Mouse (Mus musculus) heart, adult 9 months (tissue): ENCODE data around the gene Cdkl4.

Source experiments
- DNase-seq, 2 experiments: peaks; one replicate each; pipeline ENCODE4 v3.0.0; 2022; ENCODE audit warnings: low spot score in 2 of 2

Cdkl4 gene

DNA sequence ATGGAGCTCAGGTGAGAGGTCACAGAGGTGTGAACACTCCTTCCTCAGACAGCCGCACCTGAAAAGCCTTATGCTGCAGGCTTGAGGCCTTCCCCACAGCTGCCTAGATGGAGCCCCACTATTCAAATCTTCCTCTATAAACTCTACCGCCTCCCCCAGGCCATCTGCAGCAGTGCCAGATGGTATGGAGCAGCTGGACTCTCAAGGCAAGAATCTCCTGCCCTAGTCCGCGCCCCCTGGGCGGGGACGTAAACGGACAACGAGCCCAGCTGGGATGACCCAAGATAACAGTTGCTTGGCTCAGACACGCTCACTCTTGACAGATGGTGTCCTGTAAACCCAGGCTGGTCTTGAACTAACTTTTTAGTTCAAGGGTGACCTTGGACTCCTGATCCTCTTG lies 60.4 kb downstream of the Cdkl4 start:
- no peak for DNase-seq

DNA sequence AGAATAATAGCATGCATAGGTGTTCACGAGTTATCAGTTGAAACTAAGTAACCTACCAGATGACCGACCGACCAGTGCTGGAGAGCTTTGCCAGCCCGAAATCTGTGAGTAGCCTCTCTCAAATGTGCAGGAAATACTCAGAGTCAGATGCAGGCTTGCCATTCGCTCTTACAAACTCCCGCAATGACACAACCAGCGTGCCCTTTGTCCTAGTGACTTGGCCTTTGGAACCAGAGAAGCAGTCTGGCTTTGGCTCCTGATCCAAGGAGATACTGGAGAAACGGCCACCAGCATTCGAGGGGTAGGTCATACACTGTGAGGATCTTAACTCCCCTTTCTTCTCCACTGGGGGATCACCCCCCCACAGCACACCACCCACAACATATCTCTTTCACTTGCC lies 61.7 kb downstream of the Cdkl4 start:
- DNase-seq: no peak

DNA sequence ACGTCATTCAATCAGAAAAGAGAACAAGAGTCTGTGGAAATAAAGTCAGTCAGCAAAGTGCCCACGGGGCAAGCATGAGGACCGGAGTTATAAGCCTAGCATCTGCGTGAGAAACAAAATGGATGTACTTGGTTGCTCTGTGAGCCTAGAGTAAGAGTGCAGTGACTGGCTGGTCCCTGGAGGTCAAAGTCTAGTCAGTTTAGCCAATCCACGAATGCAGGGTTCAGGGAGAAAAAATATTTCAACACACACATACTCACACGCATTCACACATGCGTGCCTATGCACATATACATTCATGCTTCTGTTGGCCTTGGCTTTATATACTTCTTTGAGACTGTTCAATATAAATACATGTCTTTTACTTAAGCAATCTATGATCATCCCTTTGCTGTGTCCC lies 62.1 kb downstream of the Cdkl4 start:
- no peak for DNase-seq

DNA sequence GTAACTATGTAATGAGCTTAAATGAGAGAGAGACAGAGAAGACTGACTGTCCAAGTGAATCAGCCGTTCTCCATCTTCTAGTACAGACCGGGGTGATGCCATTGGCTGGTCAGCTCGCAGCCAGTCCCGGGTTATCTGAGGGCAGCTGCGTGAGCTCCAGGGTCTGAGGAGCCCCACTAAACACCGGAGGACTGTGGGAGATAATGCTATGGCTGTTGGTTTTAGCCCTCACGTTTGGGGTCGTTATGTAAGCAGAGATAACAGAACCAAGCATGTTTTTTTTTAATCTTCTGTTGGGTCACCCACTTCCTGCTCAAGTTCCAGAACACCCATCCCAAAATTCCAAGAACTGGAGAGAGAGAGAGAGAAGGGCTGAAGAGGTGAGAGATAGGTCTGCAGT lies 63.8 kb downstream of the Cdkl4 start:
- DNase-seq: no peak

DNA sequence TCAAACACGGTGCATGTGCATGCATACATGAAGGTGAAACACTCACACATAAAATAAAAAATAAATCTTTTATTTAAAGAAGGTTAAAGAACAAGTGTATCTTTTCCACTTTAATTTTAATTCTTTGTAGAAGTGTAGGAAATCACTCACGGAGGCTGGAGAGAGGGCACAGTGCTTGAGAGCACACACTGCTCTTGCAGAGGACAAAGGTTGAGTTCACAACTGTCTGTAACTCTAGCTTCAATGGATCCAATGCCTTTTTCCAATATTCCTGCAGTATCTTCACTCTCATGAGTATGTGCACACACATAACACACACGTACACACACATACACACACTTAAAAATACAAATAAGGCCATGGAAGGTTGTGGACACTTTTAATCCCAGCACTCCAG lies 67.2 kb downstream of the Cdkl4 start:
- DNase-seq: no peak

DNA sequence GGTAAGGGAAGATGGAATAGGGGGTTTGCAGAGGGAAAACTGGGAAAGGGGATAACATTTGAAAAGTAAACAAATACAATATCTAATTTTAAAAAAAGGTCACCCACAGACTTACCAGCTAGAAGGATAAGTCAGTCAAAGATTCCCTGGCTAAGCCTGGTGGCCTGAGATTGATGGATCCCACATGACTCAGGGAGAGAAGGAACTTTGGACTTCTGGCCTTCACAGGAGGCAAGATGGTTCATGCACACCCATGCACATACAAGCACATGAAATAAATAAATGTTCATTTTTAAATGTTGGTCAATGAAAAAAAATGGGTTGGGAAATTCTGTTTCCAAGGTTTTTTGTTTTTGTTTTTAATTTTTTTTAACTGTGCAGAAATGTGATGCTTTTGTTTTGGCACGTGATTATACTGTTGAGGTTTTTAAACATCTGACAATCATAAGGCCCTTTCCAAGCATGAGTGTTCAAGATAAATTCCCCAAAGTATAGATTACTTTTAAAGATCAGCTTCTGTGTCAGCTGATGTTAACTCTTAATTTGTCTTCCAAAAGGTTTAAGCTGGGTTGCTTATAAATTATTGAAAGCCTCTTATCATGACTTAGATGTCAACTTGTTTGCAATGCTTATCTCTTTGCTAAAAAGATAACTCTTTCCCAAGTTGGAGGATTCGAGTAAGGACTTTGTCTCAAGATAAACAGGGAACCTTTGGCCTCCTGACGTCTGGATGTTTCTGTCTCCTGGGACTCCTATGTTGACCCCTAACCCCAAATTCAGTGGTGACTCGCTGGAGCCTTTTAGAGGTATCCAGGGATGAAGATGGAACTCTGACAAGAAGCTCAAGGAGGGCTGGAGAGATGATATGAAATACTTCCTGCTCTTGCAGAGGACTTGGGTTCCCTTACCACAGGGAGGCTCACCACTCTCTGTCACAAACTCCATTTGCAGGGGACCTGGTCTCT lies 67.8 kb downstream of the Cdkl4 start:
- no peak for DNase-seq

DNA sequence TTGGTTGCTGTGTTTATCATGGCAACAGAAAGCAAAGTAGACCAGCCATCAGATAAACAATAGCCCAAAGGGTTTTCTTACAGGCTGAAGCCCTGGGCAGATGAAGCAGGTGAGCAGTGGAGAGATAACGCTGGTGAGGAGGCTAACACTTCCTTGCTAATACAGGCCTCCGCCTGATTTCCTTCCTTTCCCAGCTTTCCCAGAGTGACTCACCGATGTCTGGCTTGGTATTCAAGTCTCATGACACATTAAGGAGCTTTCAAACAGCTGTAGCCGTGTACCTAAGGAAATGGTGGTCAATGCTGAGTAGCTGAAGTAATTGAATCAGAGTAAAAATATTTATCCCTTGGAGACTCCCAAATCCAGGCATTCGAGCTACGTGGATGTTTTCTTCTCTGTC lies 71.8 kb downstream of the Cdkl4 start:
- no peak for DNase-seq

DNA sequence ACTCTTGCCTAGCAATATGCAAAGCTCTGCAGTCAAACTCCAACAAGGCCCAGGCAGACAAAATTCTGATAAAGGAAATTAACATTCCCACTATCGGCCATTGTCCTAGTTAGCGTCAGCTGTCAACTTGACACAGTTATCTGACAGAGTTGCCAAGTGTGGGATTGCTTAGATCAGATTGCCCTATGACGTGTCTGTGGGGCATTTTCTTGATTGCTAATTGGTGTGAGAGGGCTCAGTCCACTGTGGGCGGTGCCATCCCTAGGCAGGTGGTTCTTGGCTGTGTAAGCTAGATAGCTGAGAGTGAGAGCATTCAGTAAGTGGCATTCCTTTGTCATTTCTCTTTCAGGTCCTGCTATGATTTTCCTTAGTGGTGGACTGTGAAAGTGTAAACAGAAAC lies 72.3 kb downstream of the Cdkl4 start:
- DNase-seq: no peak

DNA sequence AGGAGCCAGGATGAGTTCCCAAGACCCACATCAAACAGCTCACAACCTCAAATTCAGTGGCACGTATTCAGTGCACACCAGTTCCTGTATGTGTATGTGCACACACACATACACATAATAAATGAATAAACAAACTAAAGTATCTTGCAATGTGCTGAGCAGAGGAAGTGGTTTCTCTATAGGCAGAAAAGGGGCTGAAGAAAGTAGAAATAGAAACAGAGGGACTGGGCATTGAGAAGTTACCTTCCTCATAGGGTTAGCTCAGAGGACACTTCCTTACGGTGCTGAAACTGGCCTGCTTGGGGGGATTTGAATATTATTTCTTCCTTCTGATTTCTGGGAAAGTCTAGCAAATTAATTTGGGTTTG lies 75.8 kb downstream of the Cdkl4 start:
- DNase-seq: no peak

DNA sequence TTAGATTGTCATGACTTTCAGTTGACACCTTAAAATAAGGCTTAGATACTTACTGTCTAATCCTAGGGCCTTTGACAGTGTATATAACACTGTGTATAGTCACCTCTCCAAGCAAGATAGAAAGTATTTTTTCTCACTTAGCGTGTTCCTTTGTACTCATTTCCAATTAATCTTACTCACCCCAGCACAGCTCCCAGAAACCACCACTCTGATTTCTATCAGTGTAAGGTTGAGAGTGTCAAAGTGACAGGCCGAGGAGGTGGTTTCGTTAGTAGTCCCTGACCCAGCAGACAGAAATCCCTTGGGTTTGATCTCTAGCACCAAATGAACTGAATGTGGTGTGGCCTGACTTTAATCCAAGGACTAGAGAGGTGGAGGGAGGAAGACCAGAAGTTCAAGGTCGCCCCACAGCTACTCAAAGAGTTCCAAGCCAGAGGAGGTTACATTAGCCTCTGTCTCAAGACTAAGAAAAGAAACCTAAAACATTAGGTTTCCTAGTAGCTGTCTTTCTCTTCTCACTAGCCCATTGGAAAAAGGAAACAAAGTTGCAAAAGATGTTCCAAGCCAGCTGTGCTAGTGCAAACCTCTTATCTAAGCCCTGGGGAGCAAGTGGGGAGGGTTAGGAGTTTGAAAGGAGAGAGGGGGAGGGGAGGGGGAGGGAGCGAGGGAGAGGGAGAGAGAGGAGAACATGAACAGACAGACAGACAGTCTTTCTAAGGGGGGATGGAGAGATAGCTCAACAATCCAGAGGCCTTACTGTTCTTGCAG lies 76.4 kb downstream of the Cdkl4 start:
- no peak for DNase-seq

DNA sequence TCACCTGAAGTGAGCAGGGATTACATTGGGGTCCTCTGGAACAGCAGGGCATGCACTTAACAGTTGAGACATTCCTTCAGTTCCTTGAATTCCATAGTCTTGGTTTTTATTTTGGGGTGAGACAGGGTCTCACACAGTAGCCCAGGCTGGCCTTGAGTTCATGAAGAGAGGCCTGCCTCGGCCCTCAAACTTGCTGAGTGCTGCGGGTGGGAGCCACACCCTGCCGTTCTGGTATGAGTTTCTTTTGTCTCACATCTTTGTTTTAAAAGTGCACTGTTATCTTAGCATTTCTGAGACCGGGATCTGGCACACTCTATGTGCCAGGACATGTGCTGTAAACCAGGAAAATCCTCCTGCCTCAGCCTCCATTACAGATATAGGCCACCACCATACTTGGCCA lies 77.6 kb downstream of the Cdkl4 start:
- no peak for DNase-seq

DNA sequence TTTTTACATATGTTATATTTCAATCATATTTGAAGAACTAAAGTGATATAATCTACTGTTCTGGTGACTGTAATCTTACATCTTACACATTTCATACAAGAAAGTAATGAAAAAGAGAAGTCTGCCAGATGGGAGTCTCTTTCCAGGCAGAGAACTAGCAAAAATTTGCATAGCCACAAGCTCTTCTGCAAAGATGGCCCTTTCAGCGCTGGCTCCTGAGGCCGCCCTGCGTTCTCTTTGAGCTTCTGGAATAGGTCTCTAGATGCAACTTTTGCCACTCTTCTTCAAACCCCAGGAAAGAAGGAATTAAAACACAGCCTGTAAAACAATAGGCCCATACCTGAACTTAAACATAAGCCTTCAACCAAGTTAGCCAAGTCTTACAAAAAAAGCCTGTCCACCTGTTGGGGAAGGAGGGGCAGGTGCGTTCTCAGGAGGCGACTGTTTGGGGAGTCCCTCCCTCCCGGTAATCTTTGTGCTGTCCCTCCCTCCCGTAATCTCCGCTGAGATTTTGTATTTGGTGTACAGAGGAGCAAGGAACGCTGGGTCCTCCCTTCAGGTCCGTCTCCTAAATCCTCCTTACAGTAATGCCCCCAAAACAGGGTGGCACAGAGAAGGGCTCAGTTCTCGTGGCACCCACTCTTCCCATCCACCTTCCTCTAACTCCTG lies 78.9 kb downstream of the Cdkl4 start:
- DNase-seq: no peak

DNA sequence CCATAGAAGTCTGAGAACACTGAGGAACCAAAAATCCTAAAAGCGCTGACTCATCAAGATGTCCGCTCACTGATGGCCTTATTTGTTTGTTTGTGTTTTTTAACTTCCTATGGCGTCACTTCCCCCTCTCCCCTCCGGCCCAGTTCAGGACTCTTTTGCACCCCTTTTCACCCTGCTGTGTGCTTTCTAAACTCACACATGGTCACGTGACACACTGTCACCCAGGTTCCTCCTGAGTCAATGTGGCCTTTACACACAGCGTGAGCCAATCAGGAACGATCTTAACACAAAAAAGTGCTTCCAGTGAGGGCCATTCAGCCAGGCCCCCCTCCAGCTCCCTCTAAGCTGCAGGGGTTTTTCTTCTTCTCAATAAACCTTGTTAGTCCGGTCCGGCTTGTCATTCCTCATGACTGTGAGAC lies 80.4 kb downstream of the Cdkl4 start:
- DNase-seq: no peak

DNA sequence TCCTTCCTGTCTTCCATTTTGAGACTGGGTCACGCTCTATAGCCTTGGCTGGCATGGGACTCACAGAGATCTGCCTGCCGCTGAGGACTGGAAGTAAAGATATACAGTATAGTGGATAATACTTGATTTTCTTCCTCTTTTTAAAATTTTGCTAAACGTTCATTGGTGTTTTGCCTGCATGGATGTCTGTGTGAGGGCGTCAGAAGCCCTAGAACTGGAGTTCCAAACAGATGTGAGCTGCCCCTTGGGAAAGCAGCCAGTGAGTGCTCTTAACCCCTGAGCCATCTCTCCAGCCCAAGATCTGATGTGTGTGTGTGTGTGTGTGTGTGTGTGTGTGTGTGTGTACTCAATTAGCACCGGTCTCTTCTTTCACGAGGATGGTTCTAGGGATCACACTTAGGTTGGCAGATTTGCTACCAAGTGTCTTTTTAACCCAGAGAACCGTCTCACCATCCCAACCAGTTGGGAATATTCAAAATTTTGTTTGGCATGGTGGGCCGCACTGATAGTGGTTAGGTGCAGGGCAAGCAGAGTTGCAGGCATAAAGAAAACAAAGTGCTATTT lies 80.9 kb downstream of the Cdkl4 start:
- DNase-seq: no peak

DNA sequence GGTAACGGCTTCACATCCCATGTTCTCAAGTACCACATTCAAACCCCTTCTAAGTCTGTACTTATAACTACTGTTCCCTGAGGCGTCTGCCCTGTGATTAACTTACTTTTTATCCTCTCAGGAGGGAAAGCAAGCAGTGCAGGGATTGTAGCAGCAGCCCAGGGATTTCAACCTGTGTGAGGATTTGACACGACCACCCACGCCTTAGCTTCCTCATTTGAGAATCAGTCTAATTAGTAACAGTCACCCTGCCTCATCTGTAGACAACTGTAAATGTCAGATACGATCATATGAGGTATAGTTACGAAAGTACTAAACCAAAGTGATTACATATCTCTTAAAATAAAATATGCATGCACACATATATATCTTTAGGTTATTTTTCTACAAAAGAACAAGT lies 81.4 kb downstream of the Cdkl4 start:
- no peak for DNase-seq

DNA sequence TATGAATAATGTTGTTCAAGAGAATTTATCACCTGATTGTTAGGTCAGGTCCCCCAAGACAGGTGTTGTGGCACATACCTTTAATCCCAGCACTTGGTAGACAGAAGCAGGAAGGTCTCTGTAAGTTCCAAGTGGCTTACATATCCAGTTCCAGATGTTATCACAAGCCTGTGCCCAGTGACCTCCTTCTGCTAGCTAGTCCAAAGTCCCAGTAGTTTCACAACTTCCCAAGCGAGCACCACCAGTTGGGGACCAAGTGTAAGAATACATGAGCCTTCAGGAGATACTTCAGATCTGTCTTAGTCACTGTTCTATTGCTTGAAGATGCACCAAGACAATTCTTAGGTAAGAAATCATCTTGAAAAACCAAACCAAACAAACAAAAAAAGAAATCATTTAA lies 83.7 kb downstream of the Cdkl4 start:
- DNase-seq: no peak

DNA sequence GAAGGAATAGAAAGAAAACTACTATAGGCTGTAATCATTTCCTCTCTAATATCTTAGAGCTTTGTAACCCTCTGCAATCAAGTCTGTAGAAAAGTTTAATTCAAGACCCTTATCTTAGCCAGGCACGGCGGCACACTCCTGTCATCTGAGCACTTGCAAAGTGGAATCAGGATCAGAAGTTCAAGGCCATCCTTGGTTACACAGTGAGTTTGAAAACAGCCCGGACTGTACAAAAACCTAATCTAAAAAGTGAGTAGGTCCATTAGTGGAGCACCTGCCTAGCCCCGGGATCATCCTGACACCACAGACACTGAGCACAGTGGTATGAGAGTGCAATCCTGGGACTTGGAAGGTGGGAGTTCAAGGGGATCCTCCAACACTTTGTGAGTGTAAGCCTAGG lies 84.8 kb downstream of the Cdkl4 start:
- no peak for DNase-seq

DNA sequence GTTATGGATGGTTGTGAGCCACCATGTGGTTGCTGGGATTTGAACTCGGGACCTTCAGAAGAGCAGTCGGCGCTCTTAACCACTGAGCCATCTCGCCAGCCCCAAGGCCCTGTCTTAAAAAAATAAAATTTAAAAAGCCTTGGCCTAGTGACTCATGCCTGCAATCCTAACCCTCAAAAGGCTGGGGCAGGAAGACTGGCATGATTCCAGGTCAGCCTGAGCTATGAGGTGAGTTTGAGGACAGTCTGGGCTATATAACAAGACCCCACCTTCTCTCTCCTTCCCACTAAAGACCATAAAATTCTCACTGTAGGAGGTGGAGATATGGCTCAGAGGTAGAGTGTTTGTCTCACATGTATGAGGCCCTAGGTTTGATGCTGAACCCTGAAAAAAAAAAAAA lies 85.3 kb downstream of the Cdkl4 start:
- no peak for DNase-seq

DNA sequence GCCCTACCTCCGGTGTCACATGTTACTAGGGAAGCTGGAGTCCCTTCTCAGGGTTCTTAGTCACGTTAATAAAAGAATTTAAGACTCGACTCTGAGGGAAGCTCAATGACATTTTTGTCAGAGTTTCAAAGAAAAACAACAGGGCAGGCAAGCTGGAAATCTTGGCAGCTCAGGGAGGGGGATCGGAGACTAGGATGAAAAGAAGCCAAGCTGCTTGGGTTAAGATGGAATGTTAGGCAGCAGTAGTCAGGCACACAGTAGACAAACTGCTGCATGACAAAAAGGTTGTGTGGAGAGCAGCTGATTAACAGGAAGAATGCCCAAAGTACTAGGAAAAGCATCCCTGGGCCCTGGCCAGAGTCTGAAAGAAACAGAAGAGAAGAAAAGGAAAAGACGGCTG lies 87.4 kb downstream of the Cdkl4 start:
- DNase-seq: no peak

DNA sequence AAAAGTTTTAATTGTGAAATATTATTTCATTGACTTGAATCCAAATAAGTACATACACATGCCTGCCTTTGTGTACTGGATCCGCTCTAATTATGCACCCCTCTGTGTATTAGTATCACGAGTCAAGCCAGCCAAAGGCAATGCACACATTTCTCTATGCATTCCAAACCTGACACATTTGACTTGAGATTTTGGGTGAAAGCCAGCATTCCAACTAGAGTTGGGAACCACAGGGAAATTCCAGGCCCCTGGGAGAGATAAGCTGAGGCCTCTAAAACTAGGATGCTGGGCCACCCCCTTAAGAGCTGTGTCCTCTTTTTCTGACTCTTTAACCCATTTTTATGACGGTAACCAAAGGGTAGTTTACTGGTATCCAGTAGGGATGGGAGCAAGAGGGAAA lies 88.7 kb downstream of the Cdkl4 start:
- DNase-seq: no peak

DNA sequence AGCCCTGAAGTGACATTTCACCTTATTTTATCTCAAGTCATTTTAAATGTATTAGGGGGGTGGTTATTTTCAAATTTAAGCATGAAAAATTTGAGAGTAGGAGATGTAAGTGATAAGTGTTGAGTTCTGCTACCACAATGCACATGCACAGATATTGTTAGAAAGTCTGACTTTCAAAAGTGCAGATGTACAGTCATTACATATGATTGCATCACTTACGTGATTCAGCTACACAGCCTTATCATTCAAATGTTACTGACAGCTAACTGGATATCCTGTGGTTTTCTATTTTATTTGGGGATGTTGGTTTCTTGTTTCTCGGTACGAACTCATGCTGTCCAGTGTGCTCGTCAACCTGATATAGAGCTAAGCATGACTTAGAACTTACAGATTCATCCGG lies 92.5 kb downstream of the Cdkl4 start:
- no peak for DNase-seq

DNA sequence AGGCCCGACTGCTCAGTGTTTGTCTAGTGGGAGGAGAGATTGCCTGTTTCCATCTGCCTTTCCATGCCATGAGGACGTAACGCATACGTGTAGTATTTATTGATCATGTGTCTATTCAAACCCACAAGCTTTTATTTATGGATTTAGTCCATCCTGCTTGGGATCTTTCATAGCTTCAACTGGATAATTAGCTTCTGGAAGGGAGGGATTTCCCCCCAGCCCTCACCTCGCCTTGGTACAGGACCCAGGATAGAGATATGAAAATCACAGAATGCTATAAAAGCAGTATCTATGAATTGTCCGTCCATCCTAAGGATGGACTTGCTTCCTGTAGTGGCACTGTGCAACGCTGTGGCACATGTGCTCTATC lies 96.8 kb downstream of the Cdkl4 start:
- no peak for DNase-seq
